Mouse (Mus musculus) central nervous system, embryonic 14 days (tissue): ENCODE measurements around the gene Pmpca. TPM values are rescaled to one million over a fixed set of nuclear protein-coding genes. Genes with fewer than 3 reads are reported as not detected.

Experiments
- polyA plus RNA-seq: library from polyadenylated mRNA; depleted of rRNA; stranded (reverse); fragments of >200 nt; gene quantifications from 2 replicates; pipeline ENCODE4 v1.2.3, GENCODE M21; 2012; rRNA removed

The Pmpca gene
- 124 and 130 TPM in 2 replicates for polyA plus RNA-seq

DNA sequence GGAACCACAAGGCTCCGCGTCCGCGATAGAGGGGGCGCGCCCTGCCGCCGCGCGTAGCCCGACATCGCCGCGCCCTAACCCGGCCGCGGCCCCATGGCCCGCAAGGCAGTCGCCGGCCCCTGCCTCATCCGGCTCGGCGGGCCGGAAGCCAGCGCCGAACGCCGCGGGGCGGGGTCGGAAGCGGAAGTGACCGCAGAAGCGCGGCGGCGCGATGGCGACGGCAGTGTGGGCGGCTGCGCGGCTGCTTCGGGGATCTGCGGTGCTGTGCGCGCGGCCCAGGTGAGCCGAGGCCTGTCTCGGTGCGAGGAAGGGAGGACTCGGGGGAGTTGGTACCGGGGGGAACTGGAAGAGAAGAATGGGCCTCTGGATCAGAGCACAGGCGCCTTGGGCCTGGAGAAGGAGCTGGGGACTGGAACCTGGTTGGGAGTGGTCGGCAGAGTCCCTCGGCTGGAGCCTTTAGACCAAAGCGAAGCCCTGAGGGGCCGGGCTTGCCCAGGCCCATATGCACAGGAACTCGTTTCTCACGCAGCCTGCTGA is at the start of gene Pmpca, which contains the start of gene Entr1:
Gene Pmpca (plus strand): TSS at position 186 of the 537 bp plus-strand sequence.
Gene Entr1 (minus strand): TSS at position 163 of the 537 bp plus-strand sequence.

GRCm38 (mm10) chr2:26351358-26352290 is 37.5 kb upstream of the Pmpca start, which contains the start of gene Dnlz:
Gene Dnlz, minus strand, starts transcription at chr2:26352110.

GRCm38 (mm10) chr2:26360772-26361171 is 28.4 kb upstream of the Pmpca start, which contains the start of gene Card9:
Gene Card9, minus strand, starts transcription at chr2:26360918.

GRCm38 (mm10) chr2:26380131-26380771 is 8.9 kb upstream of the Pmpca start, which contains the start of gene Snapc4:
Gene Snapc4, minus strand, starts transcription at chr2:26380653.

DNA sequence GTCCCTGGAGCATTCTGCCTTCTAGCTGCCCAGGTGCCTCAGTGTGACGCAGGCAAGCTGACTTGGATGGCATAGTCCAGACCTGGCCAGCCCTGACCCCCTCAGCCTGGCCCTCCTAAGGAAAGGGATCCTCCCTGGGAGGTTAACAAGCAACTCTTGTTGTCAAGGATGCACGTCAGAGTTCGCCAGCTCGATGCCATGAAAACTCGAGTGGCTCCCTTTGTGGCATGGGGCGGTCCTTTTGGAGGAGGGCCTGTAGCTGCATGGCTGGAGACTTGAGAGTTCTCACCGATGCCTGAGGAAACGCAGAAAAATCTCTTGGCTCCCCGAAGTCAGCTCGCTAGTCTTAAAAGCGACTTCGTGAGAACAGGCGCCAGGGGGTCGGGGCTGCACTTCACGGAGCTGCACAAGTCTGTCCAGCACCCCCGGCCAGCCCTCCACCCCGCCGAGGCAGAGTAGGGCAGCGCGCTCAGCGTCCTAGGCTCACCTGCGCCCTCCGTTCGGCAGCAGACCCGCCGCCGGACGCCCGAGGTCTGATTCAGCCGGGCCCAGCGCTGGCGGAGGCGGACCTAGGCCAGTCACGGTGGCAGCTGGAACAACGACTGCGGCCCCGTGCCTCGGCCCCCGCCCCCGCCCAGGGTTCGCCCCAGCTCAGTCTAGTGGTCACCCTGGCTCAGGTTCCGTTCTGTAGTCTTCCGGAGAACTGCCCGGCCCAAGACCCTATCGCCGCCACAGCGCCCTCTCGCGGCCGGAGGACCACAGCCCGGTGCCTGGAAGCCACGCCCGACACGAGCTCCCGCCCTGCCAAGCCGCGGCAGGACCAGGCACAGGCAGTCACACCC is 19.6 kb downstream of the Pmpca start, which contains the start of gene Inpp5e:
Gene Inpp5e (minus strand): TSS at position 689 of the 842 bp plus-strand sequence.

GRCm38 (mm10) chr2:26444946-26445665 is 56.0 kb downstream of the Pmpca start, which contains the start of gene Sec16a:
Gene Sec16a, minus strand, starts transcription at chr2:26445216.

Other genes with a start within 250 kb of the Pmpca start
- 1.4 and 3.3 TPM in 2 replicates for gene Lhx3, start 181.1 kb upstream of the Pmpca start, polyA plus RNA-seq
- 17.5 and 19.1 TPM in 2 replicates for gene Qsox2, start 151.8 kb upstream of the Pmpca start, polyA plus RNA-seq
- gene Ccdc187, start 94.8 kb upstream of the Pmpca start, polyA plus RNA-seq = 1.4 and 1.5 TPM in 2 replicates
- gene Gpsm1, start 73.8 kb upstream of the Pmpca start, polyA plus RNA-seq = 142 and 150 TPM in 2 replicates
- gene Dnlz, start 37.2 kb upstream of the Pmpca start, polyA plus RNA-seq = 28.7 and 32.5 TPM in 2 replicates
- 2.8 and 2.9 TPM in 2 replicates for gene Card9, start 28.4 kb upstream of the Pmpca start, polyA plus RNA-seq
- 48.5 and 57.4 TPM in 2 replicates for gene Snapc4, start 8.7 kb upstream of the Pmpca start, polyA plus RNA-seq
- gene Entr1, start within 50 bp of the Pmpca start, polyA plus RNA-seq = 267 and 269 TPM in 2 replicates
- gene Inpp5e, start 19.9 kb downstream of the Pmpca start, polyA plus RNA-seq = 41.5 and 43.5 TPM in 2 replicates
- 42.2 and 47.4 TPM in 2 replicates for gene Sec16a, start 55.9 kb downstream of the Pmpca start, polyA plus RNA-seq
- gene Notch1, start 127.3 kb downstream of the Pmpca start, polyA plus RNA-seq = 28.5 and 30.8 TPM in 2 replicates
- 166 and 196 TPM in 2 replicates for gene Egfl7, start 190.7 kb downstream of the Pmpca start, polyA plus RNA-seq
- not detected in 2 replicates for gene Gm20532, start 197.3 kb downstream of the Pmpca start, polyA plus RNA-seq
- 5.1 and 10.1 TPM in 2 replicates for gene Agpat2, start 215.1 kb downstream of the Pmpca start, polyA plus RNA-seq
- gene Fam69b, start 239.1 kb downstream of the Pmpca start, polyA plus RNA-seq = 89.6 and 90.6 TPM in 2 replicates